Mouse (Mus musculus) bone marrow, adult 2 months (tissue): ENCODE data around the gene Slc6a2. TPM values are rescaled to one million over a fixed set of nuclear protein-coding genes. Genes with fewer than 3 reads are reported as not detected.

Experiments used
- H3K27ac ChIP-seq: fragments of 200-500 bp; 2 replicates; pipeline ENCODE4 v1.5.1; 2012; ENCODE audit warnings: low read depth, mild to moderate bottlenecking, control low read depth, inconsistent platforms, low read length; ENCODE audit not compliant: control insufficient read depth, poor library complexity, insufficient read depth
- H3K4me1 ChIP-seq: fragments of 200-500 bp; 2 replicates; pipeline ENCODE4 v1.6.1; 2011; ENCODE audit warnings: low read length; ENCODE audit not compliant: control insufficient read depth, insufficient read depth
- H3K4me3 ChIP-seq: fragments of 200-500 bp; replicated peaks from 2 replicates; pipeline ENCODE3; 2011; ENCODE audit warnings: mild to moderate bottlenecking, low read depth, low read length, control low read depth; ENCODE audit not compliant: control insufficient read depth
- CTCF ChIP-seq: fragments of 200-500 bp; IDR thresholded peaks from 2 replicates; pipeline ENCODE4 v1.5.1; 2011; ENCODE audit warnings: low read length, control low read depth; ENCODE audit not compliant: control insufficient read depth, insufficient read depth
- POLR2A ChIP-seq: fragments of 200-500 bp; IDR thresholded peaks from 2 replicates; pipeline ENCODE4 v1.6.1; 2011; ENCODE audit warnings: low read depth, mild to moderate bottlenecking, control low read depth, low read length, borderline replicate concordance; ENCODE audit not compliant: control insufficient read depth
- WGBS: fragments of 180-500 bp; shearing (Covaris S2); methylation state at CpG from one replicate; pipeline ENCODE4 v1.1.7; 2018; 5-methylcytosine and 5-hydroxymethylcytosine counted together
- polyA plus RNA-seq: library from polyadenylated mRNA; stranded (reverse); fragments of >200 nt; gene quantifications from 2 replicates; pipeline ENCODE4 v1.2.4, GENCODE M21; 2011; ENCODE audit warnings: low replicate concordance; ENCODE audit not compliant: missing spikeins, insufficient read depth, insufficient read length

Slc6a2 gene
- polyA plus RNA-seq, 1 experiment: not detected

GRCm38 (mm10) chr8:92954044-92954443, 5.8 kb upstream of the Slc6a2 start:
- no peak for TF ChIP-seq CTCF
- no peak for TF ChIP-seq POLR2A
- peaks cover 4% of the 10 kb centered on the region for H3K4me1 ChIP-seq
- H3K4me3 ChIP-seq: no peak overlapping the region
- H3K27ac ChIP-seq: no peak overlapping the region
- WGBS: 38% methylated on average over 5 of the region's 5 CpGs

- 2% methylated on average over 42 of the region's 42 CpGs for WGBS
- Histone ChIP-seq H3K27ac (no peak overlapping the region), H3K4me3 (no peak overlapping the region), H3K4me1 (no peaks in the 10 kb centered on the region)
- TF ChIP-seq POLR2A: no peak
- TF ChIP-seq CTCF: no peak
These were observed 602 bp downstream of the Slc6a2 start for GRCm38 (mm10) chr8:92960451-92960911.

GRCm38 (mm10) chr8:92961088-92961487, 1.2 kb downstream of the Slc6a2 start:
- no peak for TF ChIP-seq POLR2A
- no peak for TF ChIP-seq CTCF
- 4% methylated on average over 25 of the region's 25 CpGs for WGBS

GRCm38 (mm10) chr8:92964556-92964955, 4.7 kb downstream of the Slc6a2 start:
- no peak for TF ChIP-seq CTCF
- no peak for TF ChIP-seq POLR2A
- H3K4me1 ChIP-seq: no peaks in the 10 kb centered on the region
- H3K27ac ChIP-seq: no peak overlapping the region
- 77% methylated on average over 2 of the region's 2 CpGs for WGBS
- H3K4me3 ChIP-seq: no peak overlapping the region

More at GRCm38 (mm10) chr8:92961088-92961487, 1.2 kb downstream of the Slc6a2 start:
- no peak overlapping the region for H3K4me3 ChIP-seq
- no peak overlapping the region for H3K27ac ChIP-seq
- H3K4me1 ChIP-seq: no peaks in the 10 kb centered on the region

GRCm38 (mm10) chr8:92972949-92973348, 13.1 kb downstream of the Slc6a2 start:
- WGBS: 73% methylated on average over 5 of the region's 5 CpGs
- Histone ChIP-seq H3K4me3 (no peak overlapping the region), H3K4me1 (no peaks in the 10 kb centered on the region), H3K27ac (no peak overlapping the region)
- no peak for TF ChIP-seq CTCF
- no peak for TF ChIP-seq POLR2A

- no peak overlapping the region for H3K27ac ChIP-seq
- H3K4me3 ChIP-seq: no peak overlapping the region
- TF ChIP-seq POLR2A (no peak), CTCF (no peak)
- 78% methylated on average over 5 of the region's 5 CpGs for WGBS
- H3K4me1 ChIP-seq: no peaks in the 10 kb centered on the region
These were observed 16.8 kb downstream of the Slc6a2 start for GRCm38 (mm10) chr8:92976656-92977055.

- 66% methylated on average over 3 of the region's 3 CpGs for WGBS
- TF ChIP-seq CTCF (no peak), POLR2A (no peak)
- Histone ChIP-seq H3K27ac (no peak overlapping the region), H3K4me3 (no peak overlapping the region), H3K4me1 (no peaks in the 10 kb centered on the region)
These were observed 22.6 kb downstream of the Slc6a2 start for GRCm38 (mm10) chr8:92982491-92982890.

- Histone ChIP-seq H3K4me3 (no peak overlapping the region), H3K27ac (no peak overlapping the region), H3K4me1 (no peaks in the 10 kb centered on the region)
- 60% methylated on average over 2 of the region's 2 CpGs for WGBS
- TF ChIP-seq POLR2A: no peak
- TF ChIP-seq CTCF: no peak
These were observed 24.5 kb downstream of the Slc6a2 start for GRCm38 (mm10) chr8:92984376-92984775.

- no peak overlapping the region for H3K4me3 ChIP-seq
- 21% methylated on average over 5 of the region's 5 CpGs for whole genome bisulfite sequencing
- no peaks in the 10 kb centered on the region for H3K4me1 ChIP-seq
- TF ChIP-seq CTCF (peak; percentile 50), POLR2A (no peak)
- H3K27ac ChIP-seq: no peak overlapping the region
These were observed 37.0 kb downstream of the Slc6a2 start for GRCm38 (mm10) chr8:92996840-92997239.
